Mouse (Mus musculus): ENCODE results near the gene AU022751.
"Not testable (repeated sequence)": the region's sequence is repeated elsewhere in the genome, so short reads cannot be mapped to it uniquely, and the experiment has no call there.

AU022751 gene

GRCm38 (mm10) chrX:6082954-6083680 lies at the start of gene AU022751:
Gene AU022751 (minus strand): TSS chrX:6083419.
- in situ Hi-C loops (cut with MboI, MseI): no loop called here

GRCm38 (mm10) chrX:6091996-6092757 lies 9.0 kb upstream of the AU022751 start:
- in situ Hi-C loops (cut with MboI, MseI): no loop called here

GRCm38 (mm10) chrX:6091547-6091946 lies 8.3 kb upstream of the AU022751 start:
- in situ Hi-C loops (cut with MboI, MseI): no loop called here

- in situ Hi-C loops (cut with MboI, MseI): no loop called here
Measured at GRCm38 (mm10) chrX:6061563-6061962, 21.7 kb downstream of the AU022751 start.

GRCm38 (mm10) chrX:6047936-6048614 lies 35.1 kb downstream of the AU022751 start:
- in situ Hi-C loops (cut with MboI, MseI): not testable (repeated sequence)

- in situ Hi-C loops (cut with MboI, MseI): not testable (repeated sequence)
Measured at GRCm38 (mm10) chrX:6047066-6047935, 35.9 kb downstream of the AU022751 start, which contains the start of gene Nudt11. Gene Nudt11 (plus strand): TSS chrX:6047453.
